Mouse (Mus musculus) spleen, adult 2 months (tissue): Measurements from ENCODE around the gene Nxn. TPM values are rescaled to one million over a fixed set of nuclear protein-coding genes. Genes with fewer than 3 reads are reported as not detected.

Source experiments
- DNase-seq, 2 experiments: peaks; one replicate each; pipeline versions ENCODE4 v3.0.0 to v3.0.0-alpha.2; 2012 to 2021; ENCODE audit warnings: low spot score in 2 of 2, low read depth in 1 of 2
- H3K27ac ChIP-seq: fragments of 200-500 bp; 2 replicates; pipeline ENCODE4 v1.5.1; 2012; ENCODE audit warnings: low read length, inconsistent platforms; ENCODE audit not compliant: insufficient read depth
- H3K27me3 ChIP-seq: fragments of 200-500 bp; 2 replicates; pipeline ENCODE4 v1.6.1; 2012; ENCODE audit warnings: mild to moderate bottlenecking, moderate library complexity, low read length, inconsistent platforms; ENCODE audit not compliant: control insufficient read depth, insufficient read depth
- H3K36me3 ChIP-seq: fragments of 200-500 bp; 2 replicates; pipeline ENCODE4 v1.6.1; 2012; ENCODE audit warnings: mild to moderate bottlenecking, low read length, inconsistent platforms; ENCODE audit not compliant: control insufficient read depth, insufficient read depth
- H3K4me1 ChIP-seq: fragments of 200-500 bp; 2 replicates; pipeline ENCODE4 v1.6.1; 2011; ENCODE audit warnings: inconsistent platforms; ENCODE audit not compliant: control insufficient read depth, insufficient read depth, insufficient read length
- H3K4me3 ChIP-seq: fragments of 200-500 bp; 2 replicates; pipeline ENCODE4 v1.5.1; 2011; ENCODE audit warnings: mild to moderate bottlenecking, inconsistent platforms; ENCODE audit not compliant: insufficient read depth, insufficient read length; ENCODE audit errors: extremely low read depth
- CTCF ChIP-seq: fragments of 200-500 bp; IDR thresholded peaks from 2 replicates; pipeline ENCODE4 v1.5.1; 2011; ENCODE audit warnings: mild to moderate bottlenecking, inconsistent platforms; ENCODE audit not compliant: insufficient read depth, insufficient read length, insufficient replicate concordance; ENCODE audit errors: extremely low read depth
- POLR2A ChIP-seq: fragments of 200-500 bp; IDR thresholded peaks from 2 replicates; pipeline ENCODE4 v1.6.1; 2011; ENCODE audit warnings: low read depth, low read length, inconsistent platforms
- WGBS: fragments of 180-500 bp; shearing (Covaris S2); methylation state at CpG from one replicate; pipeline ENCODE4 v1.1.7; 2018; 5-methylcytosine and 5-hydroxymethylcytosine counted together
- polyA plus RNA-seq: library from polyadenylated mRNA; depleted of rRNA; stranded (reverse); fragments of >200 nt; gene quantifications from 2 replicates; pipeline ENCODE4 v1.2.3, GENCODE M21; 2012

Nxn gene
- polyA plus RNA-seq, 1 experiment, result 6.9 TPM

DNA sequence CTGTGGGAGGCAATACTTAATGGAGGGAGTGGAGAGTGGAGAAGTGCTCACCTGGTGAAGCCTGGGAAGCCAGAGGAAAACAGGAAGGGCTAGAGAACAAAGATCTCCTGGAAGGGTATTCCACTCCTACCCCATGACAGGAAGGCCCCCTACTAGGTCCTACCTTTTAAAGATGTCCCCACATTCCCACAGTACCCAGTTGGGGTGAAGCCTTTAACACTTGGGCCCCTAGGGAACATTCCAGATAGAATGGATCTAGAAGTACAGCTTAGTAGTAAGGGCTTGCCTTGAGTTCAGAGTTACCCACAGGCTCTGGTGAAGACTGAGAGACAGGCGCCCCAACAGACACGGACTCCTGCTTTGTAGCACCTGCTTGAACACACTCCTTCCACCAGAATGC, 72.9 kb downstream of the Nxn start:
- 92% methylated on average over 2 of the region's 2 CpGs for WGBS
- DNase-seq, result no peak

DNA sequence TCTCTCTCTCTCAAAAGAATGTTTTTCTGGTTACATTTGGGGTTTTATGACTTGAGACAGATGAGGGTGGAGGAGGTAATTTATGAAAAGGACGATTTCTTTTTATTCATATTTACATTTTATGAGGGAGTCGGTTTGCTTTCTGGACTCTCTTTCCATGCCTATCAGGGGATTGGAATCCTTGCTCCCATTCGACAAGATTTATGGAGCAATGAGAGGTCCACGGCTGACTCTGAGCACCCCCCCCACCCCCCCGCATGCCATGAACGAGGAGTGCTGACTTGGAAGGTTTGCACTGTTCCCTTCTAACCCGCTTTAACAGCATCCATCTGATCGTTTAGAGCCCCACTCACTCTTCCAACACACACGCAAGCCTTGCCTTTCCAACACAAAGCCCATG, 74.1 kb downstream of the Nxn start:
- no peak for TF ChIP-seq POLR2A
- TF ChIP-seq CTCF, result no peak

More for the DNA sequence above, 72.9 kb downstream of the Nxn start:
- H3K27me3 ChIP-seq, result no peaks in the 10 kb centered on the region
- no peak overlapping the region for H3K4me3 ChIP-seq
- TF ChIP-seq POLR2A (no peak), CTCF (no peak)
- H3K4me1 ChIP-seq, result no peaks in the 10 kb centered on the region
- no peak overlapping the region for H3K27ac ChIP-seq
- no peaks in the 10 kb centered on the region for H3K36me3 ChIP-seq

DNA sequence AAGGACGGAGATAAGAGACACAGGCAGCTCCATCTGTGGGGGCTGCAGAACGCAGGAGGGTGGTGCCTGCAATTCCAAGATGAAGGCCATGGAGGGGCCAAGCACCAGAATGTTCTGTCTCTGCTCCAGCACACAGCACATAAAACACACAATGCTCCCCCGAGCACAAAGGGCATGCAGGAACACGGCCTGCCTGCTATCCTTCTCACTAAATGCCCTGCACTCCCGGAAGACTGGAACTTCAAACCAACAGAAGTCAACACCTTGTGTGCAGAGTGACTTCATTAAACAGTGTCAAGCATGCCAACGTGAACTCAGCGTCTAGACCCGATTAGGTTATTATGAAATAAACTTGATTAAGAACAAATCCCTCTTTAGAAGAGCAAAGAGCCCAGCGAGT, 74.7 kb downstream of the Nxn start:
- no peaks in the 10 kb centered on the region for H3K4me1 ChIP-seq
- 91% methylated on average over 9 of the region's 9 CpGs for WGBS
- TF ChIP-seq CTCF, result no peak
- no peak for TF ChIP-seq POLR2A

More for the DNA sequence above, 74.1 kb downstream of the Nxn start:
- Histone ChIP-seq H3K4me1 (no peaks in the 10 kb centered on the region), H3K4me3 (no peak overlapping the region), H3K27me3 (no peaks in the 10 kb centered on the region), H3K36me3 (no peaks in the 10 kb centered on the region), H3K27ac (no peak overlapping the region)
- no peak for DNase-seq
- 87% methylated on average over 9 of the region's 9 CpGs for WGBS

GRCm38 (mm10) chr11:76322939-76323338, 76.0 kb downstream of the Nxn start:
- DNase-seq, result no peak
- Histone ChIP-seq H3K36me3 (no peaks in the 10 kb centered on the region), H3K27me3 (no peaks in the 10 kb centered on the region), H3K4me3 (no peak overlapping the region), H3K4me1 (no peaks in the 10 kb centered on the region), H3K27ac (no peak overlapping the region)
- TF ChIP-seq CTCF, result no peak
- no peak for TF ChIP-seq POLR2A
- WGBS, result 85% methylated on average over 5 of the region's 5 CpGs

More for the DNA sequence above, 74.7 kb downstream of the Nxn start:
- no peaks in the 10 kb centered on the region for H3K36me3 ChIP-seq
- H3K27ac ChIP-seq, result no peak overlapping the region
- no peaks in the 10 kb centered on the region for H3K27me3 ChIP-seq
- no peak overlapping the region for H3K4me3 ChIP-seq
- no peak for DNase-seq

DNA sequence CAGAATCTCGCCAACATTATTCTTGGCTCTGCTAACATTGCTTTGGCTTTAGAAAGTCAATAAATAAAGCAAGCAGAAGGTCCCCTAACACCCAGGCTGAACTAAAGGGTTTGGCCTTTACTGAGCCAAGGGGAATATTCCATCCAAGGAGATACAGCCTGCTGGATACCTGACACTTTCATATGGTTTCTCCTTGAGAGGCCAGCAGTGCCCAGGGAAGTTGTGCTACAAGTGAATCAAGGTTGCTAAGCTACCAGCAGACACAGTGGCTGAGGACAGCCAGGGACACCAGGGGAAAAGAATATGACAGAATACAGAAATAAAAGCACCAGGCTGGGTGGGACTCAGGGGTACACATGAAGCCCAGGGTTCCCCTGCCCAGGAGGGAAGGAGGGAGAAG, 76.9 kb downstream of the Nxn start:
- Histone ChIP-seq H3K27me3 (no peaks in the 10 kb centered on the region), H3K27ac (no peak overlapping the region), H3K4me3 (no peak overlapping the region), H3K4me1 (no peaks in the 10 kb centered on the region), H3K36me3 (no peaks in the 10 kb centered on the region)
- WGBS, result 87% methylated on average over 1 of the region's 1 CpGs
- DNase-seq, result no peak
- no peak for TF ChIP-seq POLR2A
- TF ChIP-seq CTCF, result no peak

- Histone ChIP-seq H3K4me1 (no peaks in the 10 kb centered on the region), H3K27me3 (no peaks in the 10 kb centered on the region), H3K4me3 (no peak overlapping the region), H3K27ac (no peak overlapping the region), H3K36me3 (no peaks in the 10 kb centered on the region)
- TF ChIP-seq CTCF, result no peak
- no peak for TF ChIP-seq POLR2A
- 90% methylated on average over 9 of the region's 9 CpGs for WGBS
- DNase-seq, result no peak
Observed at GRCm38 (mm10) chr11:76320475-76320874, 78.5 kb downstream of the Nxn start.

DNA sequence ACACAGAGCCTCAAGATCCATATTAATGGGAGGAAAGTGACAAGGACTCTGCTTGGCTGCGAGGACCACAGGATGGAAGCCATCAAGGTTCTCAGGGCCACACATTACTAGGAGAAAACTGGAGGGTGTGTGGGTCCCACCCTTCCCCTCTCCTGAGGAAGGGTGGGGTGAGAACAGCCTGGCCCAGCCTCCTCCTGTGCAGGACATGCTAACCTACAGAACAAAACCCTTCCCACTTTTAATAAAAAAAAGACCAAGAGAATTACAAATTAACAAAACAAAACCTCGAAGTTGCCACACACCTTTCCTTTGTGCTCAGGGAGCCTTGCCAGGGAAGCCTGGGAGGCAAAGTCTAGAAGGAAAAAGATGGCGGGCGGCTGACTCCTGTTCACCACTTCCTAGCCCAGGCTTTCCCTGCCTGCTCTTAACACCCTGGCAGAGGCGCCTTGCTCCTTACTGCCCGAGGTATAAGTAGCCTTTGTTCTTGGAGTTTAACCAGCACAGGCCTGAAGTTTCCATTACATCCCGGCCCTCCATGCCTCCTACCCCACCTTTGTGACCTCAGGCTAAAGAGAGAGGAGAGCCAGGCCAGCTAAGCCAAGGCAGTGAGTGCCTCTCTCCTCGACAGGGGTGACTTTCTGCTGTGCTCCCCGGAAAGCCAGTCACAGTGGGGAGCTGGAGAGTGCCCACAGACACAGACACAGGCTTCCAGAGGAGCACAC, 79.1 kb downstream of the Nxn start:
- H3K4me3 ChIP-seq, result no peak overlapping the region
- DNase-seq, result no peak
- no peak for TF ChIP-seq POLR2A
- no peak for TF ChIP-seq CTCF
- H3K27me3 ChIP-seq, result no peaks in the 10 kb centered on the region
- H3K27ac ChIP-seq, result no peak overlapping the region
- H3K36me3 ChIP-seq, result no peaks in the 10 kb centered on the region
- 85% methylated on average over 9 of the region's 9 CpGs for WGBS
- H3K4me1 ChIP-seq, result no peaks in the 10 kb centered on the region
